Mouse (Mus musculus) thymus, adult 2 months (tissue): ENCODE measurements around the gene Vps37c. TPM values are rescaled to one million over a fixed set of nuclear protein-coding genes. Genes with fewer than 3 reads are reported as not detected.

Experiments used
- DNase-seq: peaks from one replicate; pipeline ENCODE4 v3.0.0; 2021
- H3K27ac ChIP-seq: fragments of 200-500 bp; 2 replicates; pipeline ENCODE4 v1.5.1; 2012; ENCODE audit warnings: low read length, control low read depth; ENCODE audit not compliant: control insufficient read depth, insufficient read depth
- H3K27me3 ChIP-seq: fragments of 200-500 bp; 2 replicates; pipeline ENCODE4 v1.6.1; 2012; ENCODE audit warnings: mild to moderate bottlenecking, low read length, moderate library complexity, mixed read lengths; ENCODE audit not compliant: control insufficient read depth, insufficient read depth
- H3K36me3 ChIP-seq: fragments of 200-500 bp; 2 replicates; pipeline ENCODE4 v1.6.1; 2012; ENCODE audit warnings: mild to moderate bottlenecking, low read length, moderate library complexity; ENCODE audit not compliant: control insufficient read depth, insufficient read depth
- H3K4me1 ChIP-seq: fragments of 200-500 bp; replicated peaks from 2 replicates; pipeline ENCODE4 v1.6.1; 2012; ENCODE audit warnings: low read length; ENCODE audit not compliant: control insufficient read depth, insufficient read depth
- H3K4me3 ChIP-seq: fragments of 200-500 bp; 2 replicates; pipeline ENCODE4 v1.5.1; 2012; ENCODE audit warnings: mild to moderate bottlenecking, low read length, control low read depth, moderate library complexity; ENCODE audit not compliant: control insufficient read depth, insufficient read depth
- CTCF ChIP-seq: fragments of 200-500 bp; IDR thresholded peaks from 2 replicates; pipeline ENCODE4 v1.5.1; 2012; ENCODE audit warnings: mild to moderate bottlenecking, control low read depth, low read length, moderate library complexity, borderline replicate concordance; ENCODE audit not compliant: control insufficient read depth, poor library complexity, insufficient read depth; ENCODE audit errors: extremely low read depth
- POLR2A ChIP-seq: fragments of 200-500 bp; IDR thresholded peaks from 2 replicates; pipeline ENCODE4 v1.6.1; 2012; ENCODE audit warnings: mild to moderate bottlenecking, low read length, control low read depth, moderate library complexity; ENCODE audit not compliant: control insufficient read depth, poor library complexity, insufficient read depth; ENCODE audit errors: extremely low read depth
- WGBS: fragments of 180-500 bp; shearing (Covaris S2); methylation state at CpG from one replicate; pipeline ENCODE4 v1.1.7; 2018; 5-methylcytosine and 5-hydroxymethylcytosine counted together
- polyA plus RNA-seq: library from polyadenylated mRNA; depleted of rRNA; stranded (reverse); fragments of >200 nt; gene quantifications from 2 replicates; pipeline ENCODE4 v1.2.3, GENCODE M21; 2012

Gene Vps37c
- polyA plus RNA-seq, 1 experiment = 38.2 TPM

- H3K27me3 ChIP-seq = no peaks in the 10 kb centered on the region
- no peaks in the 10 kb centered on the region for H3K36me3 ChIP-seq
- TF ChIP-seq POLR2A = no peak
- H3K27ac ChIP-seq = no peak overlapping the region
- no peak overlapping the region for H3K4me3 ChIP-seq
- WGBS = 87% methylated on average over 7 of the region's 7 CpGs
- no peak for DNase-seq
- peaks cover 45% of the 10 kb centered on the region for H3K4me1 ChIP-seq
Measured at GRCm38 (mm10) chr19:10747182-10747581, 58.6 kb downstream of the Vps37c start.

DNA sequence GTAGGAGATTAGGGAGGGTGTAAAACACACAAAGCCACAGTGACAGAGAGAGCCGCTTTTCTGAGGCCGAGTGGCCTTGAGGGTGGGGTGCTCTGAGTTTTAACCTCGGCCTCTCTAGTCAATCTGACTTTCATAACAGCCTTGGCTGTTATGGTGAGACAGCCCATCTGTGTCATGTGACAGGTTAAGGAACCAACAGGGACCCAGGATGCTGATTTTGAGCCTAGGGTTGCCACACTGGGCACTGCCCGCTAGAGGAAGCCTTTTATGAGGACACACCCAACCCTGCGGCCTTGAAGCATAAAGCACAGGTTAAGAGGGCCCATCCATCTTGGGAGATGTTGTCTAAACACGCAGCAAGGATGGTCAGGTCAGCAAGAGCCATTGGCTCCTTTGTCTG, 59.2 kb downstream of the Vps37c start:
- DNase-seq = no peak
- H3K27ac ChIP-seq = peak overlapping the region; percentile 56; the same call in 1 of the 2 replicates
- H3K4me1 ChIP-seq = peaks cover 42% of the 10 kb centered on the region
- no peaks in the 10 kb centered on the region for H3K36me3 ChIP-seq
- no peak overlapping the region for H3K4me3 ChIP-seq
- TF ChIP-seq CTCF (no peak), POLR2A (no peak)
- H3K27me3 ChIP-seq = no peaks in the 10 kb centered on the region
- WGBS = 87% methylated on average over 6 of the region's 6 CpGs

DNA sequence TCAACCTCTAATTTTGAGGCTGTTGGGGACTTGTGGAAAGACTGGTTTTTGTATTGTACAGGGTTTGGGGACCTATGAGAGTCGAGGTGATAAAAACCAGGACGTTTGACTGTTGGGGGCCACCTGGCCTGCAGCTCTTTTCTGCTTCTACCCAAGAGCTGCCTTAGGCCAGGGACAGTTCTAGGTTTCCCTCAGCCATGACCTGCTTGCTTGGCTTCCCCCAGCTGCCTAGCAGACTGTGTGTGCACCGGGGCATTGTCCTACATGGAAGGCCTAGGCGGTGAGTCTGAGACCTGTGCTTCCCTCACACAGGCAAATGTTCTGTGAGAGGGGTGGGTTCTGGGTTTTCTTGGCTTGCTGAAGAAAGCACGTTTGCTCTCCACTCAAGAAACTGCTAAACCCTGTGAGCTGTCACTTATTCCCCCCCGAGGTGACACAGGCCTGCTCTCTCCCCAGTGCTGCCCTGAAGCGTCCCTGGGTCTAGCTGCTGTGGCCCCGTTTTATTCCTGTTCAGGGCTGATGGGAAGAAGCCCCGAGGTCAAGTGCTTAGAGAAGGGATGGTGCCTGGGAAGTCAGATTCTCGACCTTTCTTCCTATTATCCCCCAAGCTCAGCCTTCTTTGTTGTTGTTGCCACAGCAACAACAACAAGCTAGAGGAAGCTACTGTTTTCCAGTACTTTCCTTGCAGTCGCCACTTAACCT, 60.0 kb downstream of the Vps37c start:
- Histone ChIP-seq H3K4me3 (no peak overlapping the region), H3K27me3 (no peaks in the 10 kb centered on the region), H3K27ac (peak overlapping the region; percentile 56), H3K36me3 (no peaks in the 10 kb centered on the region), H3K4me1 (peaks cover 45% of the 10 kb centered on the region)
- WGBS = 76% methylated on average over 11 of the region's 11 CpGs
- TF ChIP-seq CTCF (no peak), POLR2A (no peak)
- no peak for DNase-seq

GRCm38 (mm10) chr19:10749295-10749694, 60.8 kb downstream of the Vps37c start:
- no peaks in the 10 kb centered on the region for H3K27me3 ChIP-seq
- peaks cover 48% of the 10 kb centered on the region for H3K4me1 ChIP-seq
- no peaks in the 10 kb centered on the region for H3K36me3 ChIP-seq
- no peak for DNase-seq
- no peak overlapping the region for H3K4me3 ChIP-seq
- TF ChIP-seq POLR2A (no peak), CTCF (no peak)
- 97% methylated on average over 6 of the region's 6 CpGs for WGBS
- peak overlapping the region; percentile 56; the same call in 1 of the 2 replicates for H3K27ac ChIP-seq

DNA sequence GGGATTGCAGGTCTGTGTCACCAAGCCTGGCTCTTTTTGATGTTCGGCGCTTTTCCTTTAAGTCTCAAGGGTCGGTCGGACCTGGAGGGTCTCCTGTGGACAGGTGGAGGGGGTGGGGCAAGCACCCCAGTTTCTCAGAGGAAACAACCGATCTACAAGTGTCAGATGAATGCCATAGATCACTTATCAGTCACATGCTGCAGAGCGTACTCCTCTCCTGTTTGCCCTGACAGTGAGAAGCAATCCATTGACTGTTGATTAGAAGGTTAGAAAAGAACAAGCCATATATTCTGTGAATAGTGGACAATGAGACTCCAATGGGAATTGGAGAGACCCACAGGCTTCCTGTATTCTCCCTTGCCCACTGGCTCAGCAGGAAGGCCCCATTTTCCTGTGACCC, 61.6 kb downstream of the Vps37c start:
- TF ChIP-seq POLR2A (no peak), CTCF (no peak)

DNA sequence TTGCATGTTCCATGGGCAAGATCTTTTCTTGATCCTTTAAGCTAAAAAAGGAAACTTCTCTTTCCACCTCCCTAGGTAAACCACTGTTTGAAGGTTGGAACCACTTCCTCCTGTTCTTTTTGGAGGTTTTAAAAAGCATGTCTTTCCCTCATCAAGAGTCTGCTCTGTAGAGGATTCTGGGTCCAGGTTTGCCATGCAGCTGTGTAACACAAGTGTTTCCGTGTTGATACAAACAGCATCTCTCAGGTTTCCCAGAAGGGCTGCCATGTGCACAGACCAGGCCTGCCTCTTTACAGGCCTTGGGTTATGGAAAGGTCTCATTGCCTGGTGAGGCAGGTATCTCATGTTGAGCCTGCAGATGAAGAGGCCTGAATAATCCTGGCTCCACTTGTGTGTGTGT, 63.1 kb downstream of the Vps37c start:
- DNase-seq = peak; percentile 54
- Histone ChIP-seq H3K36me3 (no peaks in the 10 kb centered on the region), H3K27me3 (no peaks in the 10 kb centered on the region), H3K4me3 (no peak overlapping the region), H3K27ac (peak overlapping the region; percentile 63), H3K4me1 (peaks cover 52% of the 10 kb centered on the region)
- 5% methylated on average over 1 of the region's 1 CpGs for WGBS
- TF ChIP-seq CTCF (no peak), POLR2A (no peak)

More for the DNA sequence above, 61.6 kb downstream of the Vps37c start:
- Histone ChIP-seq H3K4me3 (no peak overlapping the region), H3K36me3 (no peaks in the 10 kb centered on the region), H3K27me3 (no peaks in the 10 kb centered on the region), H3K4me1 (peaks cover 52% of the 10 kb centered on the region), H3K27ac (no peak overlapping the region)
- DNase-seq = no peak
- WGBS = 86% methylated on average over 6 of the region's 6 CpGs

- H3K27me3 ChIP-seq = no peaks in the 10 kb centered on the region
- no peaks in the 10 kb centered on the region for H3K36me3 ChIP-seq
- WGBS = 83% methylated on average over 6 of the region's 6 CpGs
- H3K4me3 ChIP-seq = no peak overlapping the region
- TF ChIP-seq POLR2A (no peak), CTCF (no peak)
- H3K27ac ChIP-seq = peak overlapping the region; percentile 63
- no peak for DNase-seq
- H3K4me1 ChIP-seq = peaks cover 53% of the 10 kb centered on the region
Measured at GRCm38 (mm10) chr19:10752106-10752505, 63.6 kb downstream of the Vps37c start.
